Mouse (Mus musculus) heart, postnatal 0 days (tissue): ENCODE results near the gene Fry.

Source experiments
- CTCF ChIP-seq: IDR thresholded peaks from 2 replicates; pipeline ENCODE4 v1.5.1; 2016; ENCODE audit warnings: antibody characterized with exemption, control low read depth, low read depth
- EP300 ChIP-seq: IDR thresholded peaks from 2 replicates; pipeline ENCODE4 v1.6.1; 2016; ENCODE audit warnings: antibody characterized with exemption, low read depth

DNA sequence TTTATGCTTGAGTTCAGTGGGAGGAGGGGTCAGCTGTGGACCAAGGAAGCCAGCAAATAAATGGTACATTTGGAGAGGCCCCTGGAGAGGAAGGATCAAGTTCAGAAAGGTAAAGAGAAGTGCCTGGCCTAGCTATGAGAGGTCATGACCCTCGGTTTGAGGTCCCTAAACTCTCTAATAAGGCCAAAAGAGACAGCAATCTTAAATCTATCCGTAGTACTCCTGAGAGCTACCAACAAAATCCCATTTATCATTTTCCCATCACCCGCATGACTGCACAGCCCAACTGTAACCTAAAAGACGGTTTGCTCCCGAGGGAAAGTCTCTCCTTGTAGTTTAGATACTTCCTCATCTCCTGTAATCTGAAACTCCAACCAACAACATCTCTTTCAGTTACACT lies 264.0 kb downstream of the Fry start:
- no peak for TF ChIP-seq CTCF
- TF ChIP-seq EP300: no peak
